Mouse (Mus musculus): ENCODE measurements around the gene Gm8108.
"Not testable (repeated sequence)": the region's sequence is repeated elsewhere in the genome, so short reads cannot be mapped to it uniquely, and the experiment has no call there.

Gene Gm8108

GRCm38 (mm10) chr14:4110426-4110825 lies at the start of gene Gm8108:
Gene Gm8108, plus strand, starts transcription at chr14:4110526.
- DNase-seq (ENCODE audit: extremely low read depth, low read depth), result not testable (repeated sequence)

GRCm38 (mm10) chr14:4083820-4084219 lies 26.5 kb upstream of the Gm8108 start, which contains the start of gene Gm3115:
Gene Gm3115, plus strand, starts transcription at chr14:4084120.
- not testable (repeated sequence) for DNase-seq (ENCODE audit: extremely low read depth, low read depth)

GRCm38 (mm10) chr14:4141646-4142045 lies 31.3 kb downstream of the Gm8108 start:
- DNase-seq (ENCODE audit: extremely low read depth, low read depth), result not testable (repeated sequence)

- DNase-seq (ENCODE audit: extremely low read depth, low read depth), result not testable (repeated sequence)
Measured at GRCm38 (mm10) chr14:4164730-4165129, 54.4 kb downstream of the Gm8108 start, which contains the start of gene Gm3127. Gene Gm3127, plus strand, starts transcription at chr14:4165030.

GRCm38 (mm10) chr14:4182030-4182429 lies 71.7 kb downstream of the Gm8108 start:
- DNase-seq (ENCODE audit: extremely low read depth, low read depth), result not testable (repeated sequence)
